Mouse (Mus musculus) kidney, adult 2 months (tissue): ENCODE results near the gene Piezo1.

Experiments used
- CTCF ChIP-seq: fragments of 200-500 bp; conservative IDR thresholded peaks from 2 replicates; pipeline ENCODE4 v1.5.1; 2011; ENCODE audit warnings: low read depth, mild to moderate bottlenecking, control low read depth, low read length, moderate library complexity, mixed read lengths; ENCODE audit not compliant: insufficient read depth, insufficient read length
- POLR2A ChIP-seq: fragments of 200-500 bp; IDR thresholded peaks from one replicate; pipeline ENCODE4 v1.6.1; 2011; ENCODE audit warnings: low read depth, low read length, control low read depth

DNA sequence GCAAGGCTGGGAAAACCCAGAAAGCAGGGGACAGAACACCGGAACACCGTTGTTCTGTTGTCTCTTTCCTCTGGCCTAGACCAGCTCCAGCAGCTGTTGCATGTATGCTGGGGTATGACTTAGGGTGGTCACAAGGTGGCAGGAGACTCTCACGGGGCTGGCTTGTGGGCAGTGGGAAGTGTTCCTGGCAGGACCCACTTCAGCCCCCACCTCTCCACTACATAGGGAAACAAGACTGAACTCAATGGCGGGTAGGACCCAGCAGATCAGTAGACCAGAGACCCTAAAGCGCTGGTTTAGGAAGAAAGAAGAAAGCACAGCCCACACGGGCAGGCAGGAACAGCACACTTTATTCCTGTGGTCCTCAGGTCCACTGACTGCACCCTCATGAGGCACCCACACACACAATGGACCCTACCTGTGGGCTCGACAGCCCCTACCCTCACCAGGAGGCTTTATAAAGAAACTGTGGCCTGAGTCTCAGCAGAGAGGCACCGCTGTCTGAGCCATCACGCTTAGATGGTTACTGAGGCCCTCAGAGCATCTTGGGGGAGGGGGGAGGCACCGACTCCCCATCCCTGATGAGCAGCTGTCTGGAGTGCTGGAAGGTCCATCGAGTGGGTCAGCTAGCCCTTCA lies 117.7 kb downstream of the Piezo1 start:
- TF ChIP-seq CTCF: no peak; the same call in 1 of the 2 replicates
- TF ChIP-seq POLR2A: no peak
